Mouse (Mus musculus): ENCODE measurements around the gene Naa25.

Naa25 gene

DNA sequence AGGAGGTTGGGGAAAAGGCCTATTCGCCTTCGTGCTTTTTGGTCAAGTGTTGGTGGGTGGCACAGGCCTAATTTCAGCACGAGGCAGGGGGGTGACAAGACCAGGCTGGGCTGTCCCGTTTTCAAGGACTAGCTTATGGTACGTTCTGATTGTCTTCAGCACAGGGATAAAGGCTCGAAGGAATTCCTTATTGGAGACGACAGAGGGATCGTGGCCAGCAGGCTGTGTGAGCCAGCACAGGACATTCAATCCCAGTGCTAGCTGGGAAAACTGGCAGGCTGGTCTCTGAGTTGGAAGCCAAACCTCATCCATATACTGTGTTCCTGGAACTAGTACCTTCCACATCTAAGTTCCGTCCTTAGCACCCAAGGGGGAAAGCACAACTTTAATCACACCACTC is 55.2 kb downstream of the Naa25 start:
- no peak for DNase-seq (ENCODE audit: low spot score in 2 of 2)

DNA sequence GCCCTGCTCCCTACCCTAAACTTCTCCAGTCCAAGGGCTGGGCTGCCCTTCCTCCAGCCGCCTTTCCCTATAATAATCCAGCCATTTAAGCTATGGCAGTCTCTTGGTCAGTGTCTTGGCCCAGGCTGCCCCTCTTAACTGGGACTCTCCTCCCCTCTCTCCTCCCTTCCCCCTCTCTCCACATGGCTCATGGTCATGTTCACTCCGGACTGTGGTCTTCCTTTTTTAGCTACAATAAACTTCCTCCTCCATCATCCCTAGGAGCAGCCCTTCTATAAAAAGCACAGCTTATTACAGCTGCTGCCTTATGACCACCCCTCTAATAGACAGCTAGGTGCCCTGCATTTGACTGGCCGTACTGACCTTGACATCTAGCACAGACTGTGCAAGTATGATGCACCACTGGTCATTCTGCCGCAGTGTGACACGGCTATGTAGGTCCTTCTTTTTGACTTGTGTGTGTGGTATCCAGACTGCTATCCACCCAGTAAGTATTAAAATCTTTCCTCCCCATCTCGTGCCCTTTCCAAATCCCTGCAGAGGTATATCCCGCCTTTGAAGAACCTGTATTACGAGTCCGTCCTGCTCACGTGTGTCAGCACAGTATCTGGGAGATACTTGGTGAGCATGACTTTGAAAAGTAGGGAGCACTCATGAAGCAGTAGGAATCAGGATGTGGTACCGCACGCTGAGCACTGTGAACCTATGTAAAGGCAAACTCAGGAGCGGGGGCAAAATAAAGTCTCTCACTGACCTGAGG is 56.2 kb downstream of the Naa25 start:
- no peak for DNase-seq (ENCODE audit: low spot score in 2 of 2)

DNA sequence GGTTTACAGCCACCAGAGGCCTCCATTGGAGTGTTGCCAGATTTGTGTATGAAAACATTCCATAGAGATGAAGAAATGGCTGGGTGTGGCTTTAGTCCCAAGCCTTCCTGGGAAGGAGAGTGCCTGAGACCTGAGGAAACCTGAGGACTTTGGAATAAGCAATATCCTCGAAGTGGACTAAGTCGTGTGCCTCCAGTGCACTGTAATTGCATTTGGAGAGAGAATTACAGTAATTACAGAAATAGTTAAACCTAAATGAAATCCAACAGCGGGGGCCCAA is 56.7 kb downstream of the Naa25 start:
- DNase-seq (ENCODE audit: low spot score in 2 of 2) = no peak

DNA sequence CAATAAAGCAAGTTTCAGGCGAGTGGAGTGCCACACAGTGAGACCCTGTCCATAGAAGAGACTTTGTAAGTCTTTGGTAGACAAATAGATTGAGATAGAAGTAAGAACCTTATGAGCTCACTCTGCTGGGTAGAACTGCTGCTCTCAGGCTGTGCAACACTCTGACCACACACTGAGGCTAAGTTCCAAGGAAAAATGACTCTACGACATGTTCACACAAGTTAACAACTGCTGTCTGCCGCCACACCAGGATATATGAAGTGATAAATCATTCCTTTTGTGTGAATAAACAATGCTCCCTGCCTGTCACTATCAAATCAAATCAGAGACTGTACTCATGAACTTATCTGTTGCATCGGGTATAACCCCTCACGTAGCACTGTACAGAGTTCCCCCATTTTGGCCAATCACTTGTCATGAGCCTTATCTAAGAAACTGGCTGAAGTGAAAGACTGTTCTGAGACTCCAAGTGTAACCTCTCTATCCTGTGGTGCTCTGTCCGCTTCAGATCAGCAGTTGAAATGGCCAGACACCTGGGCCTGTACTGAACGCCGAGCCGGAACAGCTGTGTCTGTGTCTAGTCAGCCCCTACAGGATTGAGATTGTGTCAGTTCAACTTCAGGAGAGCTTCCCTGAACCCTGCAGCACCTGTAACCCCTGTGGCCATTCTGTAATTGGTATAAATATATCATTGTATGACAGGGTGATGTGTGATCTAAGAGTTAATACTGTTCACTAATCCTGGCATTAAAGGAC is 58.0 kb downstream of the Naa25 start:
- no peak for DNase-seq (ENCODE audit: low spot score in 2 of 2)

DNA sequence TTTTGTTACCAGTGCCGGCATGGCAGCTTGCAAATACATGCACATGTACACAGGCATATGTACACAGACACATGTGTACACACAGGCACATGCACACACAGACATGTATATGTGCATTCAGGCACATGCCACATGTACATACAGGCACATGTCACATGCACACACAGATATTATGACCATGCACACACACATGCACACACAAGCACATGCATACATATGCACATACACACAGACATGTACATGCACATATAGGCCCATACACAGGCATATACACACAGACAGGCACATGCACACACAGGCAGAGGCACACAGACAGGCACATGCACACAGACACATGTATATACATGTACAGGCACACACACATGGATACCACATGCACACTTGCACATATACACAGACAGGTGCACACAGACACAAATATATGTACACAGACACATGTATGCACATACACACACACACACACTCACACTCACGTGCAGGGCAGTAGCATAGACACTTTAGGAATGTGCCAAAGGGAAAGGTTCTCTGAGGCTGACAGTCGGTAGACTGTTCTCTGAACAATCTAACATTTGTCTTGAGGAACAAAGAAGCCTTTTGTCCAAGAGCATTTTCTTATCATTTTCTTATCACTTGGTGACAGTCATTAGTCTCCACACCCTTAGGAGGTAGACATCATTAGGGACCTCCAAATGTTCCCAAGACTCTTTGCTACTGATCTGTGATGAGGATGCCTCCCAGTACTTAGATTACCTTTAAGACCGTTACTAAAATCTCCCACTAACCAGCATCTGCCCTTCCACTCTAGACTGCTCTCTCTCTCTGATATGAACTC is 63.8 kb downstream of the Naa25 start:
- no peak for DNase-seq (ENCODE audit: low spot score in 2 of 2)

DNA sequence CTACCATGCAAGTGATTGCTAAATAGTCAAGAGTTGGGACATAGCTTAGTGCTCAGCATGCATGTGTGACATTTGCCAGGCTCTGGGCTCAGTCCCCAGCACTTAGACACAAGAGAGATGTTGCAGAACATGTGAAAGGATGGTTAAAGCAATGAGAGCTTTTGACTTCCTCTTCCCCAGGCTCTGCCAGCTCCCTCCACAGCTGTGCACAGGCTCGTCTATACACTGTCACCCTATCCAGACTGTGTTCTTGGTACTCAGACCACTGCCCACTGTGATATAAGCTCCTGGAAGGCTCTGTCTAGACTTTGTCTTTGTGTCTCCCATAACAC is 64.4 kb downstream of the Naa25 start:
- no peak for DNase-seq (ENCODE audit: low spot score in 2 of 2)

DNA sequence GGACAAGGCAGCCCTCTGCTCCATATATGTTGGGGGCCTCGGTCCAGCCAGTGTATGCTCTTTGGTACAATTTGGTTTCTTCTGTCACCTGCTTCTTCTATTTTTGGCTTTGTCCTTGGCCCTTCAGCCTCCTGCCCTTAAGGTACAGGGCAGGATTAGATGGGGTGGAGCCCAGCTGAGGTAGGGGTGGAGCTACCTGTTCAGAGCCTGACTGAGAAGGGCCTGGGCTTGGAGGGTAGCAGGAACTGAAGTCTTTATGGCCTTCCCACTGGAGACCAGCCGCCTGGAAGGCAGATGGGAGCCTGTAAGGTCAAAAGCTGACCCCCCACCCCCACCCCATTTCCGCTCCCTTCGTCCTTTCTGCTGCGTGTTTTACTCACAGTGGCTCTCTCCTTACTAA is 65.2 kb downstream of the Naa25 start:
- no peak for DNase-seq (ENCODE audit: low spot score in 2 of 2)

DNA sequence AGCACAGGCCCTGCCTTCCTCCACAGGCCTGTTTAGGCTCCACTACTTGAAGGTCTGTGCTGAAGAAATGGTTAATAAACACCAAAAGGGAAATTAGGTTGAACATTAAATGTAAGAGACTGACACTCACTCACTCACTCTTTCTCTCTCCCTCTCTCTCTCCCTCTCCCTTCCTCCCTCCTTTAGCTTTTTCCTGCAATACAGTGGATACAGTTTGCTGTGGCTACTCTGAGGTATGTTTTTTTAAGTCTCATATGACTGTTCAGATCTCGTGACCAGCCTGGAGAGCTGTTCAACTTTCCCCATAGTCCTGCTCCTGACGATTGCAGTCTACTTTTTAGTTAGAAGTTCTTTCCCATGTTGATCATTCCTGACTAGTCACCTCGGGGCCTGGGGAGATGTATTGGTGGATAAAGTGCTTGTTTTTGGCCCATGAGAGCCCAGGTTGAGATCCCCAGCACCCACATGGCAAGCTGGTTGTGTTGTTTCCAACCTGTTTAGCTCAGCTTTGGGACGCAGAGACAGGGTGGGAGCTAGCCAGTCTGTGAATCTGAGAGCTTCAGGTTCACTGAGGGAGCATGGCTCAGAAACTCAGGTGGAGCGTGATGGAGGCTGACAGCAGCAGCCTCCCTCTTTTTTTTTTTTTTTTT is 66.0 kb downstream of the Naa25 start:
- no peak for DNase-seq (ENCODE audit: low spot score in 2 of 2)

DNA sequence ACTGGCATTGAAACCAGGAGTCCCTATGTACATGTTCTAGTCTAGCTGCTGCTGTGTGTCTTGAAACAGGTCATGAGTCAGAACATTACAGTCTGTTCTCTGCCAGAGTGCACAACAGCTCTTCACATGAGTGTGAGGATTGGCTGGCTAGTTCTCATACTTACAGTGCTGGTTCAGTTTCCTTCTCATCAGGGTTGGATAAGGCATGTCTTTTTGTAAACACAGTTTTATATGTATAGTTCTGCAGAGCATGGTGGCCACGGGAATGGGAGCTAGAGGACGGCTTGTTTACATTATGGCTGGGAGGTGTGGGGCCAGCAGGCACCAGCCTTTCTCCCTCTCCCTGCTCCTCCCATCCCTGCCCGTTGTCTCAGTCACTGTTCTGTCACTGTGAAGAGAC is 71.8 kb downstream of the Naa25 start:
- DNase-seq (ENCODE audit: low spot score in 2 of 2) = no peak

DNA sequence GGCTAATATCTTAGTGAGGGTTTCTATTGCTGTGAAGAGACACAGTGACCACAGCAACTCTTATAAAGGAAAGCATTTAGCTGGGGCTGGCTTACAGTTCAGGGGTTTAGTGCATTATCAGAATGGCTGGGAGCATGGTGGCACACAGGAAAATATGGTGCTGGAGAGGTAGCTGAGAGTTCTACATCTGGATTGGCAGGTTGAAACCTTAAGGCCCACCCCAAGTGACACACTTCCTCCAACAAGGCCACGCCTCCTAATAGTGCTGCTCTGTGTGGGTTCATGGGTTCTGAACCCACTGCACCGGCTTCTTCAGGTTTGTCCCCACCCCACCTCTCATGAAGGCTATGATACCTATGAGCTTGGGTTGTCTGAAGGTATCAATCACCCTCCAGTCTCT is 74.7 kb downstream of the Naa25 start:
- no peak for DNase-seq (ENCODE audit: low spot score in 2 of 2)

DNA sequence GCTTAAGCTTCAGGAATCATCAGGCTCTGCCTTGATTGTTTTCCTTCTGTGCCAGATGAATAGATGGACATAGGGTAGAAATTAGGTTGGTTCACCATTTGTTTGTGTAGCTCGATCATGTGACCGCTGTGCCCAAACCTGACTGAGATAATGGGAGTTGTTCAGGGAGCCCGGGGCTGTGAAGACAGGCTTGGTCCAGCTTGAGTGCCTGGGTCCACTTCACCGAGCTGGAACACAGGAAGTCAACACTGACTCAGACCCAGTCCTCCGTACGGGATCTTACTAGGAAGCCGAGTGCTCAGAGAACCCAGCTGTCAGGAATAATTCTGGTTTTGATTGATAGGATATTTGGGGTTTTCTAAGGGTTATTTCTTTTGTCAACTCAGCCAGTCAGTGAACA is 76.9 kb downstream of the Naa25 start:
- no peak for DNase-seq (ENCODE audit: low spot score in 2 of 2)

DNA sequence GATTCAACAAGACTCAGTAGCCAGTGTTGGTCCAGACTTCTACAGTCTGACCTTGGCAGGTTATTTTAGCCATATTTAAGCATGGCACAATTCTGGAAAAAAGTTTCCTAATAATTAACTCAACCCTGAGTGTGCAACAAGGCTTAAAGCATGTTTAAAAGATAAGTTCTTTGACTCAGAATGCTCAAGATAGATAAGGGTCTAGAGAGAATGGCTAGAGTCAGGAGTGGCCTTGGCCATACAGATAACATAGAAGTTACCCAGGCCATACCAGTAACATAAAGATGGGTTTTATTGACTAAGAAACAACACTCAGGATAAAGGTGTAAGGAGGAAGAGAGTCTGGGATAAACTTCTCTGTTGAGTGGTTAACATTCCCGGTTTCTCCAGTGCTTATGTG is 78.3 kb downstream of the Naa25 start:
- DNase-seq (ENCODE audit: low spot score in 2 of 2) = no peak

DNA sequence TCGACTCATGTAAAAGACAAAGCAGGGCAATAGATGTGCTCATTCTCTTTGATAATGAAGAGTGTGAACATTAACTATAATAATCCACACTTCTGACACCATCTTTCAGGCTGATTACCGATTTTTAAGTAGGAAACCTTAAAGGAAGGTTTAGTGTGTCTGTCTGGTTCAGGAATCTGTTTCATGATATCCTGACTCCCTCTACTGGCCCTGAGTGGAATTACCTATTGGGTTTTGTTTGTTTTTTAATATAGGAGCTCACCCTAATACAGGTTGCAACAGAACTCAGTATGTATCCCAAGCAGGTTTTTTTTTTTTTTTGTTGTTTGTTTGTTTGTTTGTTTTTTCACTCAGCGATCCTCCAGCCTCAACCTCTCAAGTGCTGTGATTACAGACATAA is 79.9 kb downstream of the Naa25 start:
- DNase-seq (ENCODE audit: low spot score in 2 of 2) = no peak

DNA sequence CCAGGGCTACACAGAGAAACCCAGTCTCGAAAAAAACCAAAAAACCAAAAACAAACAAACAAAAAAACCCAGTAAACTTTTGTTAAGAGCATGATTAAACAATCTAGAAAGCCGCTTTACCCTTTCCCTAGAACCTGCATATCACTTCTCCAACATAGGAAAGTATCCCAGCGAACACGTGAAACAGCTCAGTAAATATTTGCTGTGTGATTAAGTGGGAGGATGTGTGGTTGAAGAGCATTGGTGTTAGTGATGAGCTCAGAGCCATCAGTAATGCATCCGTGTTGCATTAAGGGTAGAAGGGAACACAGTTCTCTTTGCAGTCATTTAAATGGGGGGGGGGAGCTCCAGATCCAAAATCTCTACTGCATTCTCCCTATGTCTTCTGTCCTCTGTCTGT is 87.1 kb downstream of the Naa25 start:
- DNase-seq (ENCODE audit: low spot score in 2 of 2) = no peak

DNA sequence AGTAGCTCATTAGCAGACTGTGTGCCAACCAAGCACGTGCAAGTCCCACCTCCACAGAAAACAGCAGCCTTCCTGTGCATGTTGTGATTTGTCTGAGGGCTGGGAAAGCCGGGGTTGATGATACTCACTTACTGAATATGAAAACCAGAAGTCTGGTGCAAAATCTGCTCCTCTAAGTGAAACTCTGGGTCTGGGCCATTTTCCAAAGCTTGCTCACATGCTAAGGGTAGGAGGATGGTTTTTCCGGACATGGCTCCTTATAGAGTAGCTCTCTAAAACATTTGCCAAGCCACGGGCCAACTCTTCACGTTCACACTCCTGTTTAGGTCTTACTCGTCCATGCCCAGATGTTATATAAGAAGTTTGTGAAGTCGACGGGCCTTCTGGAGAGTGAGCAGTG is 95.6 kb downstream of the Naa25 start:
- DNase-seq (ENCODE audit: low spot score in 2 of 2) = peak; percentile 67 to 84

Data from right cerebral cortex, postnatal 36 days (tissue).